Mouse (Mus musculus) kidney, adult 9 months (tissue): ENCODE data around the gene Zbtb37.

Experiments
- DNase-seq: peaks from one replicate; pipeline ENCODE4 v3.0.0; 2022

The Zbtb37 gene

DNA sequence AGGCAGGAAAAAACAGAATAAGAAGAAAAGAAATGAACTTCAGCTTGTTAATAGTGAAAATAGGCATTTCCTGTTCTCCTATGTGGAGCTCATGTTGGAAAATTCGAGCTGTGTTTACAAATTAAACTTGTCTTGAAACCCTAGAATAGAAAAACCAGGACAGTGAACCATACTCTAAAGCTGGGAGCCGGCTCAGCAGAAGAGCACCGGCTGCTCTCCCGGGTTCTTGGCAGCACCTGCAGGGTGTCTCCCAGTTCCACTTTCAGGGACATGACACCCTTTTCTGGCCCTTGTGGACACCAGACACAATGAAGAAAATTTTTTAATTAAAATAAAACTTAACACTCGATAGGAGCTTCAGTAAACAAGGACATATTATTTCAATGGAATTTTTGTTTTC, 66.0 kb downstream of the Zbtb37 start:
- DNase-seq = no peak

DNA sequence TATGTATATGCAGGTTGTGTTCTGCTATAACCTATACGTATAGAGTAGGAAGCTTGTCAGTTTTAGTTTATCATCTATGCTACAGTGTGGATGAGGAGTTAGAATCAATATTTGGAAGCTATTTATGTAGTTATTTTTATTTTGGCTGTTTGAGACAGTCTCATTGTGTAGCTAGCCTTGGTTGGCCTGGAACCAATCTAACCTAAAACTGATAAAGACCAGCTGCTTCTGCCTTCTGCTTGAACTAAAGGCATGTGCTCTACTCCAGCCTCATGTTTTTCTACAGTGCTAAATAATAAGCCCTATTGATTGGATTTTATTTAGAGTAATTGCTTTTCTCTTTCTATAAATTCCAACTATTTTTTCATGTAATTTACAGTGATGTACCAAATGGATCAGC, 67.4 kb downstream of the Zbtb37 start:
- peak; percentile 17 for DNase-seq

DNA sequence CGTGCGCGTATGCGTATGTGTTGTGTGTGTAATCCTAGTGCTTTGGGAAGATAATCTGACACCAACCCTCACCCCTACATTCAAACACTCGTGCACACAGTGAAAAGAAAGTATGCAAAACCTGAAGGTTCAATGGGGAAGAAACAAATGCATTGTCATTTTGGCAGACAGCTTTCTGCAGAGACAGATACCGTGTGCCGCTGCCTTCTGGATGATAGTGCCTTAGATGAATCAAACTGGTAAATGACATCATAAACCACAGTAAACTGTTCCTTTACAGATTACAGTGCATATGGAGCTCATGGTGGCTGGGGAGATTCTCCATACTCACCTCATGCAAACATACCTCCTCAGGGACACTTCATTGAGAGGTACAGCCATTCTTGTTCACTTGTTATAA, 71.5 kb downstream of the Zbtb37 start:
- DNase-seq = no peak
